Mouse (Mus musculus): ENCODE results near the gene Zbtb48. TPM values are rescaled to one million over a fixed set of nuclear protein-coding genes. Genes with fewer than 3 reads are reported as not detected.

Gene Zbtb48
- total RNA-seq, 2 experiments from 2014 or later, result 6.6 to 10.3 TPM

GRCm38 (mm10) chr4:151981363-151981762 is 46.1 kb downstream of the Zbtb48 start:
- ATAC-seq (replicated peaks; ENCODE audit: poor library complexity), result peak; percentile 85

GRCm38 (mm10) chr4:151980699-151981098 is 46.8 kb downstream of the Zbtb48 start:
- 0 out of 2 replicates have a peak, but pooled peaks have one; percentile 15 for ATAC-seq (replicated peaks; ENCODE audit: poor library complexity)

- ATAC-seq (replicated peaks; ENCODE audit: poor library complexity), result peak; percentile 72
These were observed 49.7 kb downstream of the Zbtb48 start for GRCm38 (mm10) chr4:151977748-151978147.

GRCm38 (mm10) chr4:151975441-151975840 is 52.0 kb downstream of the Zbtb48 start:
- peak; percentile 27 for ATAC-seq (replicated peaks; ENCODE audit: poor library complexity)

- peak; percentile 73 for ATAC-seq (replicated peaks; ENCODE audit: poor library complexity)
These were observed 55.1 kb downstream of the Zbtb48 start for GRCm38 (mm10) chr4:151972221-151972967.

Other genes with a start within 250 kb of the Zbtb48 start
- gene Camta1, start 165.8 kb downstream of the Zbtb48 start, total RNA-seq (2015), result 77.9 and 81.5 TPM in 2 replicates
- gene Camta1, start 165.8 kb downstream of the Zbtb48 start, total RNA-seq (2017), result 16.3 and 40.1 TPM in 2 replicates
- gene Dnajc11, start 94.0 kb downstream of the Zbtb48 start, total RNA-seq (2015), result 35.5 and 45.2 TPM in 2 replicates
- gene Dnajc11, start 94.0 kb downstream of the Zbtb48 start, total RNA-seq (2017), result 89.2 and 106 TPM in 2 replicates
- gene Thap3, start 38.7 kb downstream of the Zbtb48 start, total RNA-seq (2015), result 7.2 and 8.0 TPM in 2 replicates
- gene Thap3, start 38.7 kb downstream of the Zbtb48 start, total RNA-seq (2017), result 6.1 and 6.4 TPM in 2 replicates
- gene Phf13, start 31.4 kb downstream of the Zbtb48 start, total RNA-seq (2015), result 2.8 and 4.6 TPM in 2 replicates
- gene Phf13, start 31.4 kb downstream of the Zbtb48 start, total RNA-seq (2017), result 1.0 and 2.7 TPM in 2 replicates
- 3.4 and 3.6 TPM in 2 replicates for gene Klhl21, start 18.9 kb downstream of the Zbtb48 start, total RNA-seq (2015)
- 6.6 and 7.9 TPM in 2 replicates for gene Klhl21, start 18.9 kb downstream of the Zbtb48 start, total RNA-seq (2017)
- gene Tas1r1, start 10.9 kb upstream of the Zbtb48 start, total RNA-seq (2015), result 0.71 and 0.91 TPM in 2 replicates
- gene Tas1r1, start 10.9 kb upstream of the Zbtb48 start, total RNA-seq (2017), result 1.2 and 3.2 TPM in 2 replicates
- 26.9 and 28.4 TPM in 2 replicates for gene Nol9, start 11.7 kb upstream of the Zbtb48 start, total RNA-seq (2015)
- 33.4 and 35.1 TPM in 2 replicates for gene Nol9, start 11.7 kb upstream of the Zbtb48 start, total RNA-seq (2017)
- 0.66 and 1.2 TPM in 2 replicates for gene Plekhg5, start 44.8 kb upstream of the Zbtb48 start, total RNA-seq (2015)
- 1.6 and 2.6 TPM in 2 replicates for gene Plekhg5, start 44.8 kb upstream of the Zbtb48 start, total RNA-seq (2017)
- 1.5 TPM in 1 of 2 replicates, not detected in the other for gene Tnfrsf25, start 88.3 kb upstream of the Zbtb48 start, total RNA-seq (2015)
- gene Tnfrsf25, start 88.3 kb upstream of the Zbtb48 start, total RNA-seq (2017), result 0.10 TPM in 1 of 2 replicates, not detected in the other
- gene Espn, start 124.7 kb upstream of the Zbtb48 start, total RNA-seq (2015), result 1.1 and 1.3 TPM in 2 replicates
- 0.91 TPM in 1 of 2 replicates, not detected in the other for gene Espn, start 124.7 kb upstream of the Zbtb48 start, total RNA-seq (2017)
- gene Hes2, start 131.2 kb upstream of the Zbtb48 start, total RNA-seq (2015), result not detected in 2 replicates
- not detected in 2 replicates for gene Hes2, start 131.2 kb upstream of the Zbtb48 start, total RNA-seq (2017)
- 75.9 and 76.7 TPM in 2 replicates for gene Acot7, start 150.5 kb upstream of the Zbtb48 start, total RNA-seq (2015)
- gene Acot7, start 150.5 kb upstream of the Zbtb48 start, total RNA-seq (2017), result 72.6 and 79.3 TPM in 2 replicates
- 0.12 and 0.76 TPM in 2 replicates for gene Gpr153, start 246.6 kb upstream of the Zbtb48 start, total RNA-seq (2015)
- not detected in 2 replicates for gene Gpr153, start 246.6 kb upstream of the Zbtb48 start, total RNA-seq (2017)